Mouse (Mus musculus) hindbrain, embryonic 14.5 days (tissue): ENCODE measurements around the gene Ociad2. TPM values are rescaled to one million over a fixed set of nuclear protein-coding genes. Genes with fewer than 3 reads are reported as not detected.

Experiments used
- ATAC-seq: fragments of 200-750 bp; cut with Nextera tagmentation; 2 replicates; pipeline ENCODE4 v1.8.0; 2017; ENCODE audit warnings: moderate number of reproducible peaks, mild to moderate bottlenecking, moderate TSS enrichment, moderate library complexity; ENCODE audit not compliant: low FRiP score
- DNase-seq: peaks from one replicate; pipeline ENCODE4 v3.0.0-alpha.2; 2015; ENCODE audit warnings: low spot score
- H3K27ac ChIP-seq: fragments of 300-500 bp; sonication (generic); 2 replicates; pipeline ENCODE4 v1.5.1; 2014; ENCODE audit warnings: mild to moderate bottlenecking, moderate library complexity
- H3K27me3 ChIP-seq: fragments of 300-500 bp; sonication (generic); 2 replicates; pipeline ENCODE4 v1.6.1; 2014; ENCODE audit warnings: mild to moderate bottlenecking, low read length, mixed read lengths; ENCODE audit not compliant: control insufficient read depth, insufficient read depth
- H3K36me3 ChIP-seq: fragments of 300-500 bp; sonication (generic); replicated peaks from 2 replicates; pipeline ENCODE4 v1.6.1; 2014; ENCODE audit not compliant: control insufficient read depth, insufficient read depth
- H3K4me1 ChIP-seq: fragments of 300-500 bp; sonication (generic); replicated peaks from 2 replicates; pipeline ENCODE4 v1.6.1; 2014; ENCODE audit warnings: antibody characterized with exemption, low read length, mixed read lengths; ENCODE audit not compliant: control insufficient read depth, insufficient read depth
- H3K4me2 ChIP-seq: fragments of 300-500 bp; sonication (generic); replicated peaks from 2 replicates; pipeline ENCODE4 v1.6.1; 2014; ENCODE audit warnings: mild to moderate bottlenecking, moderate library complexity
- H3K4me3 ChIP-seq: fragments of 300-500 bp; sonication (generic); replicated peaks from 2 replicates; pipeline ENCODE4 v1.5.1; 2014; ENCODE audit warnings: mild to moderate bottlenecking, low read length
- H3K9ac ChIP-seq: fragments of 300-500 bp; sonication (generic); 2 replicates; pipeline ENCODE4 v1.6.1; 2014
- H3K9me3 ChIP-seq: fragments of 300-500 bp; sonication (generic); 2 replicates; pipeline ENCODE4 v1.6.1; 2016; ENCODE audit warnings: low read length; ENCODE audit not compliant: control insufficient read depth
- WGBS: fragments of 180-500 bp; shearing (Covaris S2); extraction: QIAGEN DNeasy Blood & Tissue Kit; methylation state at CpG from one replicate; pipeline ENCODE4 v1.1.7; 2014; 5-methylcytosine and 5-hydroxymethylcytosine counted together
- polyA plus RNA-seq: library from polyadenylated mRNA; unstranded; fragments of >200 nt; fragmentation: Nextera tagmentation; extraction: Ambion mirVana; gene quantifications from 2 replicates; pipeline ENCODE4 v1.2.1, GENCODE M21; 2014

Gene Ociad2
- polyA plus RNA-seq, 1 experiment from 2014 or later, result 25.5 TPM

DNA sequence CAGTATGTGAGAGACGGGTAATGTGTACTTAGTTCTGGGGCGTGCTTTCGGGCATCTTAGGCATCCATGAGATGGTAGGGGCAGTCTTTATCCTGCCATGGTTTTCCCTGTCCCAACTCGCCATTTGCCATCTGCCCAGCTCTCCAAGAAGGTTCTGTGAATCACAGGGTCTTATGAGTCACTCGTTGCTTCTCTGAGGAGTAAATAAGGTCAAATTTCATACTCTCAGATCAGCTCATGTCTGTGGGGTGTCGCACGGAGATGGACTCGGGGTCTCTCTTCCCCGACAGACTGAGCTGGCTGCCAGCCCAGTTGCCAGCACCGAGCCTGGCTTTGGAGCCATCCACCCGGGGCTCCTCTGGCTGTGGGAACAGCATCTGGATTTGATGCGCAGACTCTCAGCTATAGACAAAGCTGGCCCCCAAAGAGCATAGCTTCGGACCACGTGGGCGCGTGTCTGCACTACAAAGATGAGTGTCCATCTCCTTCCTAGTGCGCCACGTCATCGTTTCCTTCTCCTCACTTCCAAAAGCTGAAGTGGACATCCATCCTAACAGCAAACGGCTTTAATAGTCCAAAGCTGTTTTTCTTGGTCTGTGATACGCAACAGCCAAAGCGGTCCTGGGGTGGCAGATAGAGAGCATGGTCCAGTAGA lies 2.0 kb upstream of the Ociad2 start:
- H3K36me3 ChIP-seq, result no peaks in the 10 kb centered on the region
- 0 out of 2 replicates have a peak, but pooled peaks cover under 1% of the 10 kb centered on the region for H3K4me1 ChIP-seq
- no peak for ATAC-seq
- no peak overlapping the region for H3K9ac ChIP-seq
- no peaks in the 10 kb centered on the region for H3K9me3 ChIP-seq
- WGBS, result 90% methylated on average over 22 of the region's 22 CpGs
- H3K4me3 ChIP-seq, result no peak overlapping the region
- DNase-seq, result no peak
- H3K27ac ChIP-seq, result no peak overlapping the region
- no peaks in the 10 kb centered on the region for H3K27me3 ChIP-seq
- H3K4me2 ChIP-seq, result no peak overlapping the region

DNA sequence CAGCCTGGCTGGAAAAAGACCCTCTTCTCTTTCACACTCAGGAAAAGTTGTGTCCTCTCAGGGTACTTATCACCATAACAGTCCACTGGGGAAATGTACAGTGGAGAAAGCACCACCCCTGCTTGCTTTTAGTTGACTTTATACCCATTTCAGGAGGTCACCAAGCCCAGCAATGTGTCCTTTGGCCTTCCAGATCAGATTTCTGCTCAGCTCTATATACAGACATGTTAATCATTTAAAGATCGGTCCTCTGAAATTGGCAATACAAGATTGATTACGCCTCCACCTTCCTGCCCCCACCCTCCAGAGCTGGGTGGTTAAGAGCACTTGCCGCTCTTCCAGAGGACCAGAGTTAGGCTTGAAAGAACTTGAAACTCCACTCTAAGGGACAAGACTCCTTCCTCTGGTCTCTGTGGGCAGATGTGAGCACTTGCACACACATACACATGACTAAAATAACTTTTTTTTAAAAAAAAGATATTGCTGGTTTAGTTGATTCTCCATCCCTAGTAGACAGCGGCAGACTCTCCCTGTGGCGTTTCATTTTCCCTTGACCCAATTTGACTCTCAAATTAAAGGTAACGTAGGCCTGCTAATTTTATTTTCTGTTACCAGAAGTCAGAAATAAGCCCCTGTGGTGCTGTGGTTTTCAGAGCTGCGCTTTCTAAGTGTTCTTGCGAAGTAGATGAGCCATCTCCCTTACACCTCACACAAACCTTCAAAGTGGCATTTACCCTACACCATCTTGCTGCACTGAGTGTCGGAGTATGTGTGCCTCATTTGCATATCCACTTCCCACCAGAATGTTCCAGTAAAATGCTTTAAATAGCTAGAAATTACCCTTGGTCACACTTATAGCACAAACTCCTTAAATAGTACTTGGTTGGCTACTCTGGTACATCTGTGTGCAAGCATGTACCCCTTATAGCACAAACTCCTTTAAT lies 777 bp downstream of the Ociad2 start:
- Histone ChIP-seq H3K4me3 (no peak overlapping the region), H3K27ac (no peak overlapping the region), H3K4me2 (no peak overlapping the region), H3K36me3 (no peaks in the 10 kb centered on the region), H3K27me3 (no peaks in the 10 kb centered on the region), H3K9me3 (no peaks in the 10 kb centered on the region), H3K4me1 (0 out of 2 replicates have a peak, but pooled peaks cover 6% of the 10 kb centered on the region), H3K9ac (no peak overlapping the region)
- DNase-seq, result no peak
- no peak for ATAC-seq
- WGBS, result 86% methylated on average over 9 of the region's 9 CpGs

- Histone ChIP-seq H3K4me1 (0 out of 2 replicates have a peak, but pooled peaks cover 6% of the 10 kb centered on the region), H3K36me3 (no peaks in the 10 kb centered on the region), H3K27me3 (no peaks in the 10 kb centered on the region), H3K9ac (peak overlapping the region; percentile 72), H3K27ac (peak overlapping the region; percentile 66), H3K4me2 (peak overlapping the region; percentile 80), H3K4me3 (peak overlapping the region; percentile 58), H3K9me3 (no peaks in the 10 kb centered on the region)
- ATAC-seq, result peak; percentile 31
- peak; percentile 52 for DNase-seq
- 40% methylated on average over 14 of the region's 14 CpGs for WGBS
Observed at GRCm38 (mm10) chr5:73338832-73339163, 2.0 kb downstream of the Ociad2 start.

GRCm38 (mm10) chr5:73337961-73338831 lies 2.6 kb downstream of the Ociad2 start:
- WGBS, result 4% methylated on average over 30 of the region's 41 CpGs
- H3K4me2 ChIP-seq, result peak overlapping the region; percentile 80
- H3K27me3 ChIP-seq, result no peaks in the 10 kb centered on the region
- no peaks in the 10 kb centered on the region for H3K9me3 ChIP-seq
- H3K27ac ChIP-seq, result peak overlapping the region; percentile 66
- peak; percentile 52 for DNase-seq
- peak overlapping the region; percentile 72 for H3K9ac ChIP-seq
- 0 out of 2 replicates have a peak, but pooled peaks cover 6% of the 10 kb centered on the region for H3K4me1 ChIP-seq
- H3K36me3 ChIP-seq, result no peaks in the 10 kb centered on the region
- H3K4me3 ChIP-seq, result peak overlapping the region; percentile 58
- peak; percentile 78 for ATAC-seq

GRCm38 (mm10) chr5:73336448-73336847 lies 4.4 kb downstream of the Ociad2 start:
- H3K36me3 ChIP-seq, result no peaks in the 10 kb centered on the region
- H3K9me3 ChIP-seq, result no peaks in the 10 kb centered on the region
- H3K4me2 ChIP-seq, result no peak overlapping the region
- no peaks in the 10 kb centered on the region for H3K27me3 ChIP-seq
- H3K9ac ChIP-seq, result no peak overlapping the region
- no peak overlapping the region for H3K4me3 ChIP-seq
- WGBS, result 96% methylated on average over 5 of the region's 5 CpGs
- no peak overlapping the region for H3K27ac ChIP-seq
- ATAC-seq, result no peak
- 0 out of 2 replicates have a peak, but pooled peaks cover 6% of the 10 kb centered on the region for H3K4me1 ChIP-seq
- no peak for DNase-seq

- H3K27me3 ChIP-seq, result no peaks in the 10 kb centered on the region
- no peaks in the 10 kb centered on the region for H3K36me3 ChIP-seq
- peak; percentile 8; the same call in 1 of the 2 replicates for ATAC-seq
- no peaks in the 10 kb centered on the region for H3K9me3 ChIP-seq
- no peak overlapping the region for H3K9ac ChIP-seq
- H3K4me3 ChIP-seq, result no peak overlapping the region
- no peak overlapping the region for H3K4me2 ChIP-seq
- 0 out of 2 replicates have a peak overlapping the region, but pooled peaks have one; percentile 26 for H3K27ac ChIP-seq
- DNase-seq, result no peak
- H3K4me1 ChIP-seq, result no peaks in the 10 kb centered on the region
- 57% methylated on average over 4 of the region's 4 CpGs for WGBS
Observed at GRCm38 (mm10) chr5:73331002-73331401, 9.8 kb downstream of the Ociad2 start.

- ATAC-seq, result no peak
- DNase-seq, result no peak
- Histone ChIP-seq H3K36me3 (peaks cover 11% of the 10 kb centered on the region), H3K9ac (no peak overlapping the region), H3K4me2 (no peak overlapping the region), H3K9me3 (no peaks in the 10 kb centered on the region), H3K27ac (no peak overlapping the region), H3K4me3 (no peak overlapping the region), H3K27me3 (no peaks in the 10 kb centered on the region), H3K4me1 (no peaks in the 10 kb centered on the region)
- 88% methylated on average over 8 of the region's 8 CpGs for WGBS
Observed at GRCm38 (mm10) chr5:73324526-73325170, 16.2 kb downstream of the Ociad2 start.

DNA sequence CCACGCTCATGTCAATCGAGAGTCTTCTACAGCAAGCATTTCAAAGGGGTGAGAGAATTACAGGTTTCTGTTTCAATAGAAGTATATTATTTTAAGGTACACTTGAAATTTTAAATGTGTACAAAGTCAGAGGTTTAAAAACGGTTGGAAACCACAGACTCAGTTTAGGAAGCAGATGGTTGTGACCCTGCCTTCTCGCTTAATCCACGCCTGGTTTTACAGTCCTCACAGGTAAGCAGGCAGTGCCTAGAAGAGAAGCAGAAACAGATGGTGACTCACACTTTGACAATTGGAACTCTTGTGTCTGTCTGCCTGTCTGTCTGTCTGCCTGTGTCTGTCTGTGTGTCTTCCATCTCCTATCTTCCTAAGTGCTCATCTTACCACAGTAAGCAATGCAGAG lies 17.2 kb downstream of the Ociad2 start:
- H3K4me1 ChIP-seq, result no peaks in the 10 kb centered on the region
- WGBS, result 95% methylated on average over 5 of the region's 5 CpGs
- H3K36me3 ChIP-seq, result peaks cover 11% of the 10 kb centered on the region

More for the DNA sequence above, 17.2 kb downstream of the Ociad2 start:
- no peak for ATAC-seq
- Histone ChIP-seq H3K4me3 (no peak overlapping the region), H3K9me3 (no peaks in the 10 kb centered on the region), H3K9ac (no peak overlapping the region), H3K27ac (no peak overlapping the region), H3K27me3 (no peaks in the 10 kb centered on the region), H3K4me2 (no peak overlapping the region)
- no peak for DNase-seq
